Mouse (Mus musculus) urinary bladder, postnatal 25 days (tissue): ENCODE measurements around the gene Pdk1.

Source experiments
- DNase-seq: peaks from one replicate; pipeline ENCODE4 v3.0.0; 2022; ENCODE audit warnings: low spot score

The Pdk1 gene

GRCm38 (mm10) chr2:71938716-71939393, 65.8 kb downstream of the Pdk1 start:
- no peak for DNase-seq

- no peak for DNase-seq
These were observed 68.1 kb downstream of the Pdk1 start for GRCm38 (mm10) chr2:71941005-71941720.

- DNase-seq, result no peak
These were observed 68.7 kb downstream of the Pdk1 start for GRCm38 (mm10) chr2:71941721-71942087.

GRCm38 (mm10) chr2:71951212-71951611, 78.2 kb downstream of the Pdk1 start:
- DNase-seq, result no peak
